Mouse (Mus musculus): Measurements from ENCODE around the gene Nphp1. TPM values are rescaled to one million over a fixed set of nuclear protein-coding genes. Genes with fewer than 3 reads are reported as not detected.

Nphp1 gene
- total and polyA plus RNA-seq, 3 experiments = 4.6 to 9.7 (median 8.2) TPM

DNA sequence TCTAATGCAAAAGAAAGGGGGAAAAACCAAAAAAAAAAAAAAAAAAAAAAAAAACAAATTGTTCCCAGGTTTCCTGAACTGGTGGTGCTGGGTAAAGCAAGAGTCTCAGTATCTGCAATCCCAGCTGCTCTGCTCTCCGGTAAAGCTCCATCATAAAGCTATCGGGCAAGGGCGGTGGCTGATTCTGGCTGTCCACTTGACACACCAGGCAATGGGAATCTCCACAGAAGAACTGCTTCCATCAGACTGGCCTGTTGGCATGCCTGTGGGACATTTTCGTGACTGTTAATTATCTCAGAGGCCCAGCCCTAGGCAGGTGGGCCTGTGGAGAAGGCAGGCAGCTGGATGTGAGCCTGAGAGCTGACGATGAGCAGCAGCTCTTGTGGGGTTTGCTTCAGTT lies 10.2 kb downstream of the Nphp1 start:
- Histone ChIP-seq H3K4me3 (replicated peaks in 1 of 3; ENCODE audit: low read depth in 2 of 3, low read length in 2 of 3, poor library complexity in 1 of 3) (no peak overlapping the region), H3K9ac (ENCODE audit: insufficient read depth, low read depth) (no peak overlapping the region), H3K27ac (ENCODE audit: insufficient read depth, low read depth) (no peak overlapping the region), H3K36me3 (replicated peaks in 1 of 2; ENCODE audit: control insufficient read depth in 1 of 2, insufficient read depth in 1 of 2, low read length in 1 of 2) (peaks cover 3% of the 10 kb centered on the region in 2 experiments), H3K9me3 (replicated peaks; ENCODE audit: low read length) (no peaks in the 10 kb centered on the region), H3K4me2 (ENCODE audit: insufficient read depth, low read depth, poor library complexity, severe bottlenecking) (no peak overlapping the region), H3K27me3 (replicated peaks) (no peaks in the 10 kb centered on the region), H3K79me2 (replicated peaks; ENCODE audit: control insufficient read depth, extremely low read depth, insufficient read depth, poor library complexity, severe bottlenecking) (no peaks in the 10 kb centered on the region), H3K4me1 (ENCODE audit: control insufficient read depth in 1 of 2, insufficient read depth in 2 of 2) (no peaks in the 10 kb centered on the region)
- no peak for DNase-seq (ENCODE audit: extremely low read depth)
- no peak for TF ChIP-seq POLR2A (IDR thresholded peaks at IDR 0.05; ENCODE audit: low read depth, low read length)
- TF ChIP-seq MAFK (IDR thresholded peaks at IDR 0.05; ENCODE audit: insufficient replicate concordance, low read length) = no peak
- in situ Hi-C loops (cut with MboI; ENCODE audit: low pct_ligation_motif_present, low pct_unique_long_range_greater_than_20kb, low sequenced_read_pairs) = no loop called here
- dilution Hi-C loops (cut with MboI; ENCODE audit: extremely low pct_ligation_motif_present, extremely low pct_unique_long_range_greater_than_20kb, low sequenced_read_pairs) = no loop called here

DNA sequence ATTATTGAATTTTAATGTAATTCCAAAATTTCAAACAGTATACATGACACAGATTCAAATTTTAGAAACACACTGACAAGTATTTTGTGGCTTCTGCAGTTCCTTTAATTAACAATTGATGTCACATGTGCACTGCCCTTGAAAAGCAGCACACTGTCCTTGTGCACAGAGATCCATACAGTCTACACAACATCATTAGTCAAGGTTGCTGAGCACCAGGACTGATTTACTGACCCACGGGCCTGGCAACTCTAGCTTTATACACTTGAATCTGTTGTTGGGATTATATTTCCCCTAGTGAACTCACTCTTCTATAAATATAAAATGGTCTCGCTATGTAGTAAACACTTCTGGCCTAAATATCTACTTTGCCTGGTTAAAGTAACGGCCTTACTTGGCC lies 13.7 kb downstream of the Nphp1 start:
- Histone ChIP-seq H3K36me3 (replicated peaks in 1 of 2; ENCODE audit: control insufficient read depth in 1 of 2, insufficient read depth in 1 of 2, low read length in 1 of 2) (peaks cover 3 to 6% of the 10 kb centered on the region in 2 experiments), H3K4me3 (replicated peaks in 1 of 3; ENCODE audit: low read depth in 2 of 3, low read length in 2 of 3, poor library complexity in 1 of 3) (no peak overlapping the region), H3K27me3 (replicated peaks) (no peaks in the 10 kb centered on the region), H3K9ac (ENCODE audit: insufficient read depth, low read depth) (no peak overlapping the region), H3K79me2 (replicated peaks; ENCODE audit: control insufficient read depth, extremely low read depth, insufficient read depth, poor library complexity, severe bottlenecking) (no peaks in the 10 kb centered on the region), H3K4me2 (ENCODE audit: insufficient read depth, low read depth, poor library complexity, severe bottlenecking) (no peak overlapping the region), H3K27ac (ENCODE audit: insufficient read depth, low read depth) (no peak overlapping the region), H3K4me1 (ENCODE audit: control insufficient read depth in 1 of 2, insufficient read depth in 2 of 2) (no peaks in the 10 kb centered on the region), H3K9me3 (replicated peaks; ENCODE audit: low read length) (no peaks in the 10 kb centered on the region)
- TF ChIP-seq RAD21 (IDR thresholded peaks at IDR 0.05; ENCODE audit: low read depth, low read length) = no peak
- no peak for TF ChIP-seq KAT2A (IDR thresholded peaks at IDR 0.05; ENCODE audit: insufficient replicate concordance, low read length)
- no peak for TF ChIP-seq ZNF384 (IDR thresholded peaks at IDR 0.05; ENCODE audit: low read depth, low read length)
- no peak for TF ChIP-seq SMC3 (IDR thresholded peaks at IDR 0.05; ENCODE audit: low read depth, low read length)
- TF ChIP-seq TBP (conservative IDR thresholded peaks at IDR 0.05; ENCODE audit: low read depth, low read length) = no peak
- no peak for TF ChIP-seq JUN (IDR thresholded peaks at IDR 0.05; ENCODE audit: insufficient read depth, low read depth, low read length)
- no peak for TF ChIP-seq MAFK (IDR thresholded peaks at IDR 0.05; ENCODE audit: insufficient replicate concordance, low read length)
- TF ChIP-seq RCOR1 (conservative IDR thresholded peaks at IDR 0.05; ENCODE audit: low read depth, low read length) = no peak
- DNase-seq (ENCODE audit: extremely low read depth) = no peak
- in situ Hi-C loops (cut with MboI; ENCODE audit: low pct_ligation_motif_present, low pct_unique_long_range_greater_than_20kb, low sequenced_read_pairs) (no loop called here), dilution Hi-C loops (cut with MboI; ENCODE audit: extremely low pct_ligation_motif_present, extremely low pct_unique_long_range_greater_than_20kb, low sequenced_read_pairs) (no loop called here)

- no peaks in the 10 kb centered on the region for H3K27me3 ChIP-seq (replicated peaks)
- no peaks in the 10 kb centered on the region for H3K79me2 ChIP-seq (replicated peaks; ENCODE audit: control insufficient read depth, extremely low read depth, insufficient read depth, poor library complexity, severe bottlenecking)
- no peak for TF ChIP-seq POLR2AphosphoS2 (IDR thresholded peaks at IDR 0.05; ENCODE audit: low read depth, low read length)
- in situ Hi-C loops (cut with MboI; ENCODE audit: low pct_ligation_motif_present, low pct_unique_long_range_greater_than_20kb, low sequenced_read_pairs) = no loop called here
- no peaks in the 10 kb centered on the region for H3K9me3 ChIP-seq (replicated peaks; ENCODE audit: low read length)
- no peak overlapping the region for H3K4me2 ChIP-seq (ENCODE audit: insufficient read depth, low read depth, poor library complexity, severe bottlenecking)
- H3K9ac ChIP-seq (ENCODE audit: insufficient read depth, low read depth) = no peak overlapping the region
- H3K36me3 ChIP-seq (replicated peaks in 1 of 2; ENCODE audit: control insufficient read depth in 1 of 2, insufficient read depth in 1 of 2, low read length in 1 of 2) = peaks cover 3 to 7% of the 10 kb centered on the region in 2 experiments
- dilution Hi-C loops (cut with MboI; ENCODE audit: extremely low pct_ligation_motif_present, extremely low pct_unique_long_range_greater_than_20kb, low sequenced_read_pairs) = no loop called here
- H3K27ac ChIP-seq (ENCODE audit: insufficient read depth, low read depth) = no peak overlapping the region
- no peak overlapping the region for H3K4me3 ChIP-seq (replicated peaks in 1 of 3; ENCODE audit: low read depth in 2 of 3, low read length in 2 of 3, poor library complexity in 1 of 3)
- DNase-seq (ENCODE audit: extremely low read depth) = no peak
- no peaks in the 10 kb centered on the region for H3K4me1 ChIP-seq (ENCODE audit: control insufficient read depth in 1 of 2, insufficient read depth in 2 of 2)
Observed at GRCm38 (mm10) chr2:127774578-127774941, 14.1 kb downstream of the Nphp1 start.
